Comparison of ENCODE assay signal across 8 mouse cellular contexts in the genomic region with DNA sequence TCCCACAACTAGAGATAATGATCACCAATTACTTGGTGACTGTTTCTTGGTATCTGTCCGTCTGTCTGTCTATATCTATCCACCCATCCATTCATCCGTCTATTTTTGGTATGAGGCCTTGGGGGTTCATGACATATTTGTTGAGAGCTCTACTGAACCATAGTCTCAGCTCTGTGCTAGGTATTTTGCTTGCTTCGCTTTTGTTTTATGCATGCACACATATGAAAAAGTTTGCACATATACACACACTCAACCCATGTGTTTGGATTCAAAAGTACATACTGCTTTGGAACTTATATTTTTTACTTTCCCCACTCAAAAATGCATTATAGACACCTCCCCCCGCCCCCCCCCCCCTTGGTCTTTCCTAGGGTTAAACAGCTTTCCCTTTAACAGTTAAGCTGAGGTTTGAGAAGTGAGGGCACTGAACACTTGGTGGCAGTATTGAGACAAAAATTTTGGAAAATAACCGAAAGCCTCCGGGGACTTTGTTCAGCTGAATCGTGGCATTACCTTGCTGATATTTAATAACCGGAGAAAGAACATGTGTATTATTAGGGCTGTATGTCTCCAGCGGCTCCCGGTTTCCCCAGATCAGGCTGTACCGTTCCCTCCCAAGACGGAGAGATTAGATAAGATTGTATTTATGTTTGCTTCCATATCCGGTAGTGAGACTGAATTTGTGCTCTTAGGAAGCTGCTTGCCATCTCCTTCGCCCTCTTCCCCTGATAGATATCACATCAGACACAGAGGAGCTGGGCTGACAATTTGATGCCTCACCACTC. TPM values are rescaled to one million over a fixed set of nuclear protein-coding genes. Genes with fewer than 3 reads are reported as not detected.
DNase-seq lines count a peak whose midpoint lies in the region; ATAC-seq lines count a peak whose summit lies in the region.

No protein-coding gene starts in this region.

- no peaks in the 10 kb centered on the region for H3K36me3 ChIP-seq in heart, embryonic 15.5 days
- no peaks in the 10 kb centered on the region for H3K36me3 ChIP-seq in liver, embryonic 15.5 days (replicated peaks)
- no peaks in the 10 kb centered on the region for H3K36me3 ChIP-seq in neural tube, embryonic 12.5 days

- H3K27ac ChIP-seq in heart, embryonic 15.5 days = no peak overlapping the region
- no peak overlapping the region for H3K27ac ChIP-seq in liver, embryonic 15.5 days (replicated peaks)
- no peak overlapping the region for H3K27ac ChIP-seq in neural tube, embryonic 12.5 days

- H3K4me2 ChIP-seq in heart, embryonic 15.5 days = peak overlapping the region; percentile 81
- H3K4me2 ChIP-seq in liver, embryonic 15.5 days = peak overlapping the region; percentile 51
- H3K4me2 ChIP-seq in neural tube, embryonic 12.5 days (replicated peaks) = peak overlapping the region; percentile 56

- H3K27me3 ChIP-seq in heart, embryonic 15.5 days = peaks cover 9% of the 10 kb centered on the region
- H3K27me3 ChIP-seq in liver, embryonic 15.5 days = 0 out of 2 replicates have a peak, but pooled peaks cover 4% of the 10 kb centered on the region
- no peaks in the 10 kb centered on the region for H3K27me3 ChIP-seq in neural tube, embryonic 12.5 days (replicated peaks)

- ATAC-seq in heart, embryonic 15.5 days (replicated peaks; ENCODE audit: insufficient number of reproducible peaks, insufficient read depth, low FRiP score, low read depth) = no peak
- no peak for ATAC-seq in liver, embryonic 15.5 days (ENCODE audit: insufficient read depth)
- peak; percentile 37; the same call in 1 of the 2 replicates for ATAC-seq in neural tube, embryonic 12.5 days (ENCODE audit: low FRiP score, low read depth)
- ATAC-seq in inflammation-experienced regulatory T-cells, adult 6 months = no peak

- H3K4me1 ChIP-seq in heart, embryonic 15.5 days (replicated peaks) = peaks cover 10% of the 10 kb centered on the region
- H3K4me1 ChIP-seq in liver, embryonic 15.5 days (replicated peaks) = peaks cover 4% of the 10 kb centered on the region
- H3K4me1 ChIP-seq in neural tube, embryonic 12.5 days = no peaks in the 10 kb centered on the region

- H3K9me3 ChIP-seq in heart, embryonic 15.5 days (replicated peaks) = no peaks in the 10 kb centered on the region
- no peaks in the 10 kb centered on the region for H3K9me3 ChIP-seq in liver, embryonic 15.5 days (replicated peaks)
- H3K9me3 ChIP-seq in neural tube, embryonic 12.5 days = no peaks in the 10 kb centered on the region

- WGBS in heart, embryonic 15.5 days = 12% methylated on average over 14 of the region's 14 CpGs
- WGBS in liver, embryonic 15.5 days (ENCODE audit: insufficient replicate concordance) = 14% methylated on average over 14 of the region's 14 CpGs
- WGBS in neural tube, embryonic 12.5 days = 26% methylated on average over 14 of the region's 14 CpGs

- H3K4me3 ChIP-seq in heart, embryonic 15.5 days = peak overlapping the region; percentile 53
- H3K4me3 ChIP-seq in liver, embryonic 15.5 days (replicated peaks) = peak overlapping the region; percentile 36
- peak overlapping the region; percentile 21; the same call in 1 of the 2 replicates for H3K4me3 ChIP-seq in neural tube, embryonic 12.5 days

- DNase-seq in CD4-positive, CD25-positive, alpha-beta regulatory T cell, adult 2 months (ENCODE audit: low read depth, low spot score) = peak; percentile 67
- DNase-seq in T-cell, adult 2 months (ENCODE audit: low spot score) = peak; percentile 24
- peak; percentile 61 for DNase-seq in embryo, embryonic 10 days (ENCODE audit: low spot score)
- peak; percentile 49 for DNase-seq in kidney, postnatal 14 days

- H3K9ac ChIP-seq in heart, embryonic 15.5 days = peak overlapping the region; percentile 52
- 0 out of 2 replicates have a peak overlapping the region, but pooled peaks have one; percentile 21 for H3K9ac ChIP-seq in liver, embryonic 15.5 days
- peak overlapping the region; percentile 26 for H3K9ac ChIP-seq in neural tube, embryonic 12.5 days

RNA-seq across cellular contexts. Expression of a gene that starts 20.7 kb away (rescaled TPM):
- polyA plus RNA-seq in heart, embryonic 15.5 days (2015; fragmentation: Nextera tagmentation; extraction: Ambion mirVana) = 122 and 142 TPM in 2 replicates
- 6.8 and 12.8 TPM in 2 replicates for polyA plus RNA-seq in liver, embryonic 15.5 days (2015; fragmentation: Nextera tagmentation; extraction: Ambion mirVana)
- polyA plus RNA-seq in neural tube, embryonic 12.5 days (2016; fragmentation: Nextera tagmentation; extraction: Ambion mirVana) = 4.8 and 8.2 TPM in 2 replicates
- polyA plus RNA-seq in inflammation-experienced regulatory T-cells, adult 6 months (2017; shearing (Covaris generic)) = not detected

RNA-seq across cellular contexts. Expression of a gene that starts 57.9 kb away (rescaled TPM):
- 0.39 and 1.2 TPM in 2 replicates for polyA plus RNA-seq in heart, embryonic 15.5 days (2015; fragmentation: Nextera tagmentation; extraction: Ambion mirVana)
- polyA plus RNA-seq in liver, embryonic 15.5 days (2015; fragmentation: Nextera tagmentation; extraction: Ambion mirVana) = 0.26 and 0.33 TPM in 2 replicates
- polyA plus RNA-seq in neural tube, embryonic 12.5 days (2016; fragmentation: Nextera tagmentation; extraction: Ambion mirVana) = 6.6 and 7.6 TPM in 2 replicates
- 10 to 100 TPM in 2 of 3 experiments, 1 to 10 TPM in 1; 8.5 to 11.0 (median 10.6) TPM for polyA plus RNA-seq in inflammation-experienced regulatory T-cells, adult 6 months (2017; shearing (Covaris generic))
